Mouse (Mus musculus) cortical plate, adult 2 months (tissue): ENCODE results near the gene Kcnk6.

Source experiments
- CTCF ChIP-seq: fragments of 200-500 bp; IDR thresholded peaks from 2 replicates; pipeline ENCODE4 v1.5.1; 2011; ENCODE audit warnings: mild to moderate bottlenecking, control low read depth, low read length; ENCODE audit not compliant: insufficient read depth; ENCODE audit errors: extremely low read depth
- POLR2A ChIP-seq: fragments of 200-500 bp; IDR thresholded peaks from 2 replicates; pipeline ENCODE4 v1.6.1; 2011; ENCODE audit warnings: mild to moderate bottlenecking, low read length, control low read depth; ENCODE audit not compliant: insufficient read depth; ENCODE audit errors: extremely low read depth

DNA sequence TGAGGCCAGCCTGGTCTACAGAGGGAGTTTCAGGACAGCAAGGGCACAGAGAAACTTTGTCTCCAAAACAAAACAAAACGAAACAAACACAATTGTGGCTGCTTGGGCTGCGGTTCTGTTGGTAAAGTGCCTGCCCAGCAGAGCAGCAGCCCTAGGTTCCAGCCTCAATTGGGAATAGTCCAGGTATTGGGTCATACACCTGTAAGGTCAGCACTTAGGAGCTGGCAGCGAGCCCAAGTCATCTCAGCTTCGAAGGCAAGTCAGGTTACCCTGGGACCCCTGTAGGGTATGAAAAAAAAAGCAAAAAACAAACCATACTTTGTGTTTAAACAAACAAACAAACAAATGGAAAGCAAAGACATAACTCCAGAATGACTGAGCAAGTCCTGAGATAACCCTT lies 23.6 kb upstream of the Kcnk6 start:
- TF ChIP-seq CTCF (no peak), POLR2A (no peak)
